Mouse (Mus musculus) spleen, adult 2 months (tissue): ENCODE data around the gene Junb. TPM values are rescaled to one million over a fixed set of nuclear protein-coding genes. Genes with fewer than 3 reads are reported as not detected.

ENCODE experiments used
- DNase-seq, 2 experiments: peaks; one replicate each; pipeline versions ENCODE4 v3.0.0 to v3.0.0-alpha.2; 2012 to 2021; ENCODE audit warnings: low spot score in 2 of 2, low read depth in 1 of 2
- H3K27ac ChIP-seq: fragments of 200-500 bp; 2 replicates; pipeline ENCODE4 v1.5.1; 2012; ENCODE audit warnings: low read length, inconsistent platforms; ENCODE audit not compliant: insufficient read depth
- H3K27me3 ChIP-seq: fragments of 200-500 bp; 2 replicates; pipeline ENCODE4 v1.6.1; 2012; ENCODE audit warnings: mild to moderate bottlenecking, moderate library complexity, low read length, inconsistent platforms; ENCODE audit not compliant: control insufficient read depth, insufficient read depth
- H3K36me3 ChIP-seq: fragments of 200-500 bp; 2 replicates; pipeline ENCODE4 v1.6.1; 2012; ENCODE audit warnings: mild to moderate bottlenecking, low read length, inconsistent platforms; ENCODE audit not compliant: control insufficient read depth, insufficient read depth
- H3K4me1 ChIP-seq: fragments of 200-500 bp; 2 replicates; pipeline ENCODE4 v1.6.1; 2011; ENCODE audit warnings: inconsistent platforms; ENCODE audit not compliant: control insufficient read depth, insufficient read depth, insufficient read length
- H3K4me3 ChIP-seq: fragments of 200-500 bp; 2 replicates; pipeline ENCODE4 v1.5.1; 2011; ENCODE audit warnings: mild to moderate bottlenecking, inconsistent platforms; ENCODE audit not compliant: insufficient read depth, insufficient read length; ENCODE audit errors: extremely low read depth
- CTCF ChIP-seq: fragments of 200-500 bp; IDR thresholded peaks from 2 replicates; pipeline ENCODE4 v1.5.1; 2011; ENCODE audit warnings: mild to moderate bottlenecking, inconsistent platforms; ENCODE audit not compliant: insufficient read depth, insufficient read length, insufficient replicate concordance; ENCODE audit errors: extremely low read depth
- POLR2A ChIP-seq: fragments of 200-500 bp; IDR thresholded peaks from 2 replicates; pipeline ENCODE4 v1.6.1; 2011; ENCODE audit warnings: low read depth, low read length, inconsistent platforms
- WGBS: fragments of 180-500 bp; shearing (Covaris S2); methylation state at CpG from one replicate; pipeline ENCODE4 v1.1.7; 2018; 5-methylcytosine and 5-hydroxymethylcytosine counted together
- polyA plus RNA-seq: library from polyadenylated mRNA; depleted of rRNA; stranded (reverse); fragments of >200 nt; gene quantifications from 2 replicates; pipeline ENCODE4 v1.2.3, GENCODE M21; 2012

The Junb gene
- polyA plus RNA-seq, 1 experiment, result 89.2 TPM

- Histone ChIP-seq H3K27me3 (no peaks in the 10 kb centered on the region), H3K4me1 (peaks cover 23% of the 10 kb centered on the region), H3K4me3 (peak overlapping the region; percentile 74), H3K27ac (peak overlapping the region; percentile 96), H3K36me3 (no peaks in the 10 kb centered on the region)
- DNase-seq, result peak in 1 of 2 experiments; percentile 76
- no peak; the same call in 1 of the 2 replicates for TF ChIP-seq POLR2A
- TF ChIP-seq CTCF, result no peak
- WGBS, result under 1% methylated on average over 69 of the region's 70 CpGs
Observed at GRCm38 (mm10) chr8:84977435-84978247, 877 bp downstream of the Junb start.

DNA sequence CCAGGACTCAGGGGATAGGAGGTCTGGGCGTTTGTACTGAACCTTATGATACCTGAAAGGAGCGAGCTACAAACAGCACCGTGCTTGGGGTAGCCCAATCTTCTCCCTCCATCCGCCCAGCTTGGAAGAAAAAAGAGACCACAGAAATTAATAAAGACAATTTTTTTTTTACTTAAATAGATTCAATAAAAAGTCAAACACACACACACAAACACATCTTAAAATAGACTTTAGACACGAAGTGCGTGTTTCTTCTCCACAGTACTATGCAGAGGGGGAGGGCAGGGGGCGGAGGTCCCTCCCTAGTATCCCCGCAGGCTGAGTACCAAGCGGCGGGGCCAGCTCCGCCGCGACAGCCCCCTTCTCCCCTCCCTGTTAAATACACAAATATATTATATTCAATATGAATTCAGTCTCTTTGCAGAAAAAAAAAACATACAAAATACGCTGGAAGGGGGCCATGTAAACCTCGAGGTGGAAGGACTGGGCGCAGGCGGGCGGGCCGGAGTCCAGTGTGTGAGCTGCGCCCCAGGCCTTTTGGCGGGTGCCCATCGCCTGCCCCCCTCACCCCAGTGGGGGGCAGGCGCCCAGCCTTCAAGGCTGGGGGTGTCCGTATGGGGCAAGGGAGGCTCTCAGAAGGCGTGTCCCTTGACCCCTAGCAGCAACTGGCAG lies 1.6 kb downstream of the Junb start:
- no peaks in the 10 kb centered on the region for H3K36me3 ChIP-seq
- TF ChIP-seq CTCF (no peak), POLR2A (no peak; the same call in 1 of the 2 replicates)
- H3K4me1 ChIP-seq, result peaks cover 15% of the 10 kb centered on the region
- 2% methylated on average over 25 of the region's 25 CpGs for WGBS
- H3K4me3 ChIP-seq, result peak overlapping the region; percentile 74
- peak overlapping the region; percentile 96 for H3K27ac ChIP-seq
- H3K27me3 ChIP-seq, result no peaks in the 10 kb centered on the region
- DNase-seq, result no peak

GRCm38 (mm10) chr8:84976031-84976762 lies 2.3 kb downstream of the Junb start:
- H3K4me3 ChIP-seq, result peak overlapping the region; percentile 74
- 1% methylated on average over 60 of the region's 61 CpGs for WGBS
- peak overlapping the region; percentile 96 for H3K27ac ChIP-seq
- peak; percentile 88 to 93 for DNase-seq
- H3K27me3 ChIP-seq, result no peaks in the 10 kb centered on the region
- no peaks in the 10 kb centered on the region for H3K36me3 ChIP-seq
- peaks cover 12% of the 10 kb centered on the region for H3K4me1 ChIP-seq
- TF ChIP-seq POLR2A (peak; percentile 74; the same call in 1 of the 2 replicates), CTCF (no peak)

- H3K4me1 ChIP-seq, result peaks cover 5% of the 10 kb centered on the region; the same call in 1 of the 2 replicates
Observed at GRCm38 (mm10) chr8:84975434-84975833, 3.1 kb downstream of the Junb start.

GRCm38 (mm10) chr8:84974543-84975142 lies 3.9 kb downstream of the Junb start:
- Histone ChIP-seq H3K4me3 (no peak overlapping the region), H3K27me3 (no peaks in the 10 kb centered on the region), H3K27ac (peak overlapping the region; percentile 6; the same call in 1 of the 2 replicates), H3K4me1 (peaks cover 6% of the 10 kb centered on the region; the same call in 1 of the 2 replicates), H3K36me3 (no peaks in the 10 kb centered on the region)
- WGBS, result 62% methylated on average over 8 of the region's 8 CpGs
- no peak for DNase-seq
- TF ChIP-seq POLR2A, result no peak
- no peak for TF ChIP-seq CTCF

More at GRCm38 (mm10) chr8:84975434-84975833, 3.1 kb downstream of the Junb start:
- Histone ChIP-seq H3K36me3 (no peaks in the 10 kb centered on the region), H3K27me3 (no peaks in the 10 kb centered on the region), H3K27ac (peak overlapping the region; percentile 87), H3K4me3 (no peak overlapping the region)
- 37% methylated on average over 7 of the region's 7 CpGs for WGBS
- TF ChIP-seq CTCF, result peak; percentile 89; the same call in 1 of the 2 replicates
- no peak for TF ChIP-seq POLR2A
- peak in 1 of 2 experiments; percentile 74 for DNase-seq
